Comparison of ENCODE assay signal across 24 mouse cellular contexts in the genomic region with DNA sequence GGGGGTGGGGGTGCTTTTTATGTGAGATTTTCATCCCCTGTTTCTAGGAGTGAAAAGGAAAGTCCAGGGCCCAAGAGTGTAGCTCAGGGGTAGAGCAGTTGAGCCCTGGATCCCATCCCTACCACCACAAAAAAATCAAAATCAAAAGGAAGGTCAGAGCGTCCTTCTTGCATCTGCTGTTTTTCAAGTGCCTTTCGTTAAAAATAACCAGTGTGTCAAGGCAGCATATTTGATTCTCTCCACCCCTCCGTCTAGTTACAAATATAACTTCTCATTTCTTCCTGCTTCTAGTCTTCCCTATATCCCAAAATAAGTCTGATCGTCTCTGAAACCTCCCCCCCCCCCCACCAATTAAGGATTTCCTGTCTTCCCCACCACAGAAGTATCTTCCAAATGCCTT. TPM values are rescaled to one million over a fixed set of nuclear protein-coding genes. Genes with fewer than 3 reads are reported as not detected.
DNase-seq lines count a peak whose midpoint lies in the region; ATAC-seq and TF ChIP-seq lines count a peak whose summit lies in the region.
"Had no signal": no experiment of that assay in that cellular context is flagged by ENCODE, and none has a peak within 500 bp of the region (broad histone marks: within the 10 kb centered on the region; RNA-seq: fewer than 3 reads in every experiment).

No protein-coding gene starts in this region.

- no peaks in the 10 kb centered on the region for H3K79me2 ChIP-seq in heart, adult 2 months (replicated peaks; ENCODE audit: control insufficient read depth, insufficient read depth, low read length)
- no peaks in the 10 kb centered on the region for H3K79me2 ChIP-seq in myocyte (ENCODE audit: control insufficient read depth, insufficient read depth)

- DNase-seq in heart, adult 2 months, result no peak
- DNase-seq in heart, adult 18-20 months, result no peak
- no peak for DNase-seq in heart, postnatal 10 days
- peak; percentile 70 for DNase-seq in heart, postnatal 0 days (ENCODE audit: low spot score)
- no peak for DNase-seq in heart, postnatal 4 days
- DNase-seq in kidney, adult 18-20 months, result no peak
- DNase-seq: adrenal gland, postnatal 25 days; cerebellum, adult 2 months; cerebellum, postnatal 10 days; embryo, embryonic 11 days; gastrocnemius, postnatal 25 days; kidney, adult 9 months had no signal

- WGBS in heart, adult 2 months, result 35% methylated on average over 4 of the region's 4 CpGs
- 25% methylated on average over 4 of the region's 4 CpGs for WGBS in heart, embryonic 13.5 days
- 19% methylated on average over 4 of the region's 4 CpGs for WGBS in heart, postnatal 0 days

- H3K4me2 ChIP-seq in heart, embryonic 13.5 days, result peak overlapping the region; percentile 39
- no peak overlapping the region for H3K4me2 ChIP-seq in heart, postnatal 0 days (ENCODE audit: low read depth, low read length)
- peak overlapping the region; percentile 48 for H3K4me2 ChIP-seq in myocyte (ENCODE audit: low read depth)
- H3K4me2 ChIP-seq: embryonic facial prominence, embryonic 15.5 days; hindbrain, embryonic 12.5 days had no signal

- peak overlapping the region; percentile 26; the same call in 1 of the 2 replicates for H3K27ac ChIP-seq in heart, adult 2 months
- H3K27ac ChIP-seq in heart, embryonic 13.5 days (replicated peaks), result peak overlapping the region; percentile 88
- H3K27ac ChIP-seq in heart, postnatal 0 days (ENCODE audit: low read depth), result peak overlapping the region; percentile 87
- H3K27ac ChIP-seq: embryonic facial prominence, embryonic 15.5 days; forebrain, embryonic 10.5 days; hindbrain, embryonic 12.5 days; kidney, postnatal 0 days had no signal

- no peak overlapping the region for H3K9ac ChIP-seq in heart, adult 2 months (ENCODE audit: low read depth, low read length)
- peak overlapping the region; percentile 65 for H3K9ac ChIP-seq in heart, embryonic 13.5 days
- no peak overlapping the region for H3K9ac ChIP-seq in heart, postnatal 0 days (replicated peaks; ENCODE audit: low read depth, low read length)
- H3K9ac ChIP-seq: embryonic facial prominence, embryonic 15.5 days; hindbrain, embryonic 12.5 days had no signal

- no peak overlapping the region for H3ac ChIP-seq in myocyte (ENCODE audit: control insufficient read depth, insufficient read length)

- no peak for TF ChIP-seq EP300 in heart, adult 2 months (IDR thresholded peaks at IDR 0.05; ENCODE audit: insufficient read depth, low read depth, low read length)
- TF ChIP-seq EP300 in heart, postnatal 0 days (IDR thresholded peaks at IDR 0.05; ENCODE audit: low read depth), result no peak

- H3K36me3 ChIP-seq in heart, adult 2 months (ENCODE audit: control insufficient read depth, insufficient read depth, low read length), result no peaks in the 10 kb centered on the region
- no peaks in the 10 kb centered on the region for H3K36me3 ChIP-seq in heart, embryonic 13.5 days
- H3K36me3 ChIP-seq in heart, postnatal 0 days (replicated peaks; ENCODE audit: control insufficient read depth, insufficient read depth, low read length), result no peaks in the 10 kb centered on the region
- no peaks in the 10 kb centered on the region for H3K36me3 ChIP-seq in myocyte (ENCODE audit: control insufficient read depth, insufficient read depth)
- H3K36me3 ChIP-seq: embryonic facial prominence, embryonic 15.5 days; forebrain, embryonic 10.5 days; hindbrain, embryonic 12.5 days had no signal

- H3K27me3 ChIP-seq in heart, adult 2 months (ENCODE audit: control insufficient read depth, insufficient read depth, low read length), result no peaks in the 10 kb centered on the region
- H3K27me3 ChIP-seq in heart, embryonic 13.5 days (replicated peaks), result no peaks in the 10 kb centered on the region
- no peaks in the 10 kb centered on the region for H3K27me3 ChIP-seq in heart, postnatal 0 days (ENCODE audit: control insufficient read depth, insufficient read depth, low read length)
- H3K27me3 ChIP-seq in myocyte (ENCODE audit: control insufficient read depth, insufficient read depth, insufficient read length), result no peaks in the 10 kb centered on the region
- H3K27me3 ChIP-seq: CH12.LX; embryonic facial prominence, embryonic 15.5 days had no signal

- no peaks in the 10 kb centered on the region for H3K9me3 ChIP-seq in heart, embryonic 13.5 days
- no peaks in the 10 kb centered on the region for H3K9me3 ChIP-seq in heart, postnatal 0 days (replicated peaks; ENCODE audit: control insufficient read depth, low read length)
- H3K9me3 ChIP-seq: embryonic facial prominence, embryonic 15.5 days; forebrain, embryonic 10.5 days; hindbrain, embryonic 12.5 days had no signal

- no peak for TF ChIP-seq CTCF in heart, adult 2 months (IDR thresholded peaks at IDR 0.05)
- no peak for TF ChIP-seq CTCF in heart, postnatal 0 days (IDR thresholded peaks at IDR 0.05; ENCODE audit: low read depth)

- intact Hi-C loops in heart, adult 2 months (cut with DNase I), result no loop called here
- intact Hi-C loops in heart, postnatal 10 days (cut with DNase I), result no loop called here

- no peak for ATAC-seq in heart, embryonic 13.5 days (ENCODE audit: extremely low read depth, insufficient number of reproducible peaks, low FRiP score, low TSS enrichment)
- peak; percentile 39; the same call in 1 of the 2 replicates for ATAC-seq in heart, postnatal 0 days (ENCODE audit: insufficient read depth, low read depth)
- ATAC-seq: forebrain, embryonic 14.5 days; hindbrain, embryonic 16.5 days; inflammation-experienced regulatory T-cells, adult 6 months; intestine, postnatal 0 days had no signal

- peaks cover 3% of the 10 kb centered on the region for H3K4me1 ChIP-seq in heart, adult 2 months (ENCODE audit: control insufficient read depth, insufficient read depth, low read length)
- H3K4me1 ChIP-seq in heart, embryonic 13.5 days, result peaks cover 49% of the 10 kb centered on the region
- peaks cover 29% of the 10 kb centered on the region; the same call in 1 of the 2 replicates for H3K4me1 ChIP-seq in heart, postnatal 0 days (ENCODE audit: control insufficient read depth, insufficient read depth)
- H3K4me1 ChIP-seq: embryonic facial prominence, embryonic 15.5 days; hindbrain, embryonic 12.5 days had no signal

- no peak overlapping the region for H3K4me3 ChIP-seq in heart, adult 2 months
- H3K4me3 ChIP-seq in heart, embryonic 13.5 days, result no peak overlapping the region
- H3K4me3 ChIP-seq in heart, postnatal 0 days (ENCODE audit: low read depth, low read length), result no peak overlapping the region
- no peak overlapping the region for H3K4me3 ChIP-seq in myocyte
- H3K4me3 ChIP-seq: embryonic facial prominence, embryonic 15.5 days; erythroblast, embryonic 14.5 days; forebrain, embryonic 10.5 days; hindbrain, embryonic 12.5 days had no signal

- no peak for TF ChIP-seq POLR2A in heart, adult 2 months (IDR thresholded peaks at IDR 0.05; ENCODE audit: insufficient read depth, low read depth, low read length)
- no peak for TF ChIP-seq POLR2A in myocyte (IDR thresholded peaks at IDR 0.05; ENCODE audit: insufficient read length, low read depth)

TF ChIP-seq in myocyte, 11 proteins besides CTCF, POLR2A, EP300 and RAD21:
- TF ChIP-seq TCF12 (IDR thresholded peaks at IDR 0.05; ENCODE audit: insufficient read depth, poor library complexity, severe bottlenecking) (no peak), TCF3 (IDR thresholded peaks at IDR 0.05; ENCODE audit: insufficient read length, low read depth) (no peak), REST (IDR thresholded peaks at IDR 0.05; ENCODE audit: insufficient read depth, insufficient read length) (no peak), USF1 (IDR thresholded peaks at IDR 0.05; ENCODE audit: low read depth) (no peak), MYOD1 (IDR thresholded peaks at IDR 0.05; ENCODE audit: control insufficient read depth in 1 of 3, insufficient read length in 2 of 3, low read depth in 2 of 3) (no peak), MAX (IDR thresholded peaks at IDR 0.05; ENCODE audit: low read depth) (no peak), POLR2AphosphoS2 (IDR thresholded peaks at IDR 0.05; ENCODE audit: insufficient read length, low read depth) (no peak), MYOG (IDR thresholded peaks at IDR 0.05; ENCODE audit: control insufficient read depth in 1 of 3, insufficient read depth in 1 of 3, insufficient read length in 2 of 3, low read depth in 2 of 3) (no peak), CEBPB (IDR thresholded peaks at IDR 0.05; ENCODE audit: insufficient read depth, poor library complexity, severe bottlenecking) (no peak), SRF (IDR thresholded peaks at IDR 0.05; ENCODE audit: control insufficient read depth, insufficient read length, low read depth) (no peak), E2F4 (IDR thresholded peaks at IDR 0.05; ENCODE audit: insufficient read depth) (no peak)

RNA-seq across cellular contexts. Expression of a gene that starts 7.6 kb away (rescaled TPM):
- total RNA-seq in heart, adult 2 months (2021), result 100 to 1,000 TPM; 484 to 619 TPM
- 1,288 and 1,402 TPM in 2 replicates for polyA plus RNA-seq in heart, adult 2 months (2012; rRNA removed)
- total RNA-seq in heart, adult 18-20 months (2021), result 100 to 1,000 TPM; 660 to 761 TPM
- 2,381 and 2,697 TPM in 2 replicates for polyA plus RNA-seq in heart, embryonic 13.5 days (2015; fragmentation: Nextera tagmentation; extraction: Ambion mirVana)
- total RNA-seq in heart, postnatal 10 days (2021), result 100 to 1,000 TPM; 257 to 700 TPM
- 758 and 991 TPM in 2 replicates for total RNA-seq in heart, postnatal 0 days (2014; rRNA removed; ENCODE audit: low replicate concordance)
- polyA plus RNA-seq in heart, postnatal 0 days (2015; fragmentation: Nextera tagmentation; extraction: Ambion mirVana), result 1,182 and 1,364 TPM in 2 replicates
- 100 to 1,000 TPM; 908 to 955 TPM for total RNA-seq in heart, postnatal 4 days (2021)
- 5,062 TPM for polyA plus RNA-seq in myocyte (2012; fragmentation: generic; extraction: Trizol)

RNA-seq across cellular contexts. Expression of a gene that starts 7.6 kb away (rescaled TPM):
- 10 to 100 TPM; 23.2 to 24.6 TPM for total RNA-seq in heart, adult 2 months (2021)
- polyA plus RNA-seq in heart, adult 2 months (2012; rRNA removed), result 4.6 and 10.7 TPM in 2 replicates
- 10 to 100 TPM; 23.4 to 28.8 TPM for total RNA-seq in heart, adult 18-20 months (2021)
- 31.7 TPM in 2 replicates for polyA plus RNA-seq in heart, embryonic 13.5 days (2015; fragmentation: Nextera tagmentation; extraction: Ambion mirVana)
- 10 to 100 TPM; 32.4 to 40.6 TPM for total RNA-seq in heart, postnatal 10 days (2021)
- 16.6 and 18.3 TPM in 2 replicates for total RNA-seq in heart, postnatal 0 days (2014; rRNA removed; ENCODE audit: low replicate concordance)
- polyA plus RNA-seq in heart, postnatal 0 days (2015; fragmentation: Nextera tagmentation; extraction: Ambion mirVana), result 19.6 and 20.5 TPM in 2 replicates
- total RNA-seq in heart, postnatal 4 days (2021), result 10 to 100 TPM; 44.5 to 49.0 TPM
- 9.2 TPM for polyA plus RNA-seq in myocyte (2012; fragmentation: generic; extraction: Trizol)

RNA-seq across cellular contexts. Expression of a gene that starts 49.7 kb away (rescaled TPM):
- 1 to 10 TPM; 2.3 to 8.1 TPM for total RNA-seq in heart, adult 2 months (2021)
- polyA plus RNA-seq in heart, adult 2 months (2012; rRNA removed), result 2.7 and 3.6 TPM in 2 replicates
- total RNA-seq in heart, adult 18-20 months (2021), result 1 to 10 TPM; 3.6 to 4.5 TPM
- 5.0 and 5.1 TPM in 2 replicates for polyA plus RNA-seq in heart, embryonic 13.5 days (2015; fragmentation: Nextera tagmentation; extraction: Ambion mirVana)
- total RNA-seq in heart, postnatal 10 days (2021), result 1 to 10 TPM; 5.8 to 7.3 TPM
- total RNA-seq in heart, postnatal 0 days (2014; rRNA removed; ENCODE audit: low replicate concordance), result 5.2 and 16.4 TPM in 2 replicates
- 1.6 and 1.7 TPM in 2 replicates for polyA plus RNA-seq in heart, postnatal 0 days (2015; fragmentation: Nextera tagmentation; extraction: Ambion mirVana)
- 1 to 10 TPM; 6.8 to 6.9 TPM for total RNA-seq in heart, postnatal 4 days (2021)
- 25.0 TPM for polyA plus RNA-seq in myocyte (2012; fragmentation: generic; extraction: Trizol)

Comparison
In these comparisons a context has a peak if more than half of its experiments do, and no peak if none do; other contexts are left out.
1. H3K27ac ChIP-seq: peak in every context shown above with its lines; median percentile 88 in heart, embryonic 13.5 days; 87 in heart, postnatal 0 days; 26 in heart, adult 2 months.